Mouse (Mus musculus) right cerebral cortex, postnatal 25 days (tissue): Measurements from ENCODE around the gene Arhgap23.

Source experiments
- DNase-seq: peaks from one replicate; pipeline ENCODE4 v3.0.0; 2022

The Arhgap23 gene

DNA sequence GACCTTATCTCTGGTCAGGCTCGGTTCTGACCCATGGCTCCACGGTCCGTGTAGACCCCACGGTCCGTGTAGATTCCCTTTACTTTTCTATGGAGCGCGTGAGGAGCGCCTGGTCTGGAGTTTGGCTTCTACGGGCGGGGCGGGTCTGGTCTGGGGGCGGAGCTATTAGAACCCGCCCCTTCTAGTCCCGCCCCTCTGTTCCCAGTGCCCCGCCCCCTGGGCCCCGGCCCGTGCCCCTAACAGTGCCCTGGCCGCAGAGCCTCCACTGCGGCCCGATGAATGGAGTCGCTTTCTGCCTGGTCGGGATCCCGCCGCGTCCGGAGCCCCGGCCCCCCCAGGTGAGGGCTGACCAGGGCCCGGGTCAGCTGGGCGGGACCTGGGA is at the start of gene Arhgap23:
Arhgap23 (plus strand) TSS at position 204 of the 382 bp plus-strand sequence.
- no peak for DNase-seq

DNA sequence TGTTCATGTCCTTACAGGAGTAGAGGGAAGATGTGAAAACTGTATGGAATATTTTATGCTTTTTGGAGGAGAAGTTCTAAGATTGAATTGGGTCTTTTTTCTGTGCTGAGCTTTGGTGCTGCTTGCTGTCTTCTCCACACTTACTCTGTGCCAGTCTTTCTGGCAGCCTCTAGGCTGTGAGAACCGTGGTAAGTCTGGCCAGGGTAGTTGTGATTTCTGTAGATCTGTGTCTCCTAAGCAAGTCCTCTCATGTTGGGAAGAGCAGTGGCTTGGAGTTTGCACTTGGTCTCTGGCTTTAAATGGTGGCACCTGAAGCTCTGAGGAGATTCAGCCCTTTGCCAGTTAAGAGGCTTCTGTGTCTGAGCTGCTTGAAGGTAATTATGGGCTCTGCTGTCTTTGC is 49.8 kb upstream of the Arhgap23 start:
- no peak for DNase-seq

DNA sequence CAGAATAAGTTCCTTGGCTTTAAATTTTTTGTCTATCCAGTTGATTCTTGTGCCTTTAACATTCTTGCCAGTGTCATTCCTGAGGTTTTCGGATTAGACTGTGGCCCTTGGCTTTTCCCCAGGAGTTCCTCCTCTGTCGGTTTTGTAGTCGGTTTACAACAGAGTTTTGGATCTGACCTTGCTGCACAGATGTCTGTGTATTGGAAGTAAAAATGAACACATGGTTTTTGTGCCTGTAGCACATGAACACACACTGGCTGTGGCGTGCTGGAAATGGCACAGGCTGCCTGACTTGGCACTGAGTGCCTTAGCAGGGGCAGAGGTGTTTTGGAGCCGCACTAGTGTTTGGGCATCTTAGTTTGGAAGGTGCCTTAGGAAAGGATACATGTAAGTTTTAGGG is 46.8 kb upstream of the Arhgap23 start:
- no peak for DNase-seq

DNA sequence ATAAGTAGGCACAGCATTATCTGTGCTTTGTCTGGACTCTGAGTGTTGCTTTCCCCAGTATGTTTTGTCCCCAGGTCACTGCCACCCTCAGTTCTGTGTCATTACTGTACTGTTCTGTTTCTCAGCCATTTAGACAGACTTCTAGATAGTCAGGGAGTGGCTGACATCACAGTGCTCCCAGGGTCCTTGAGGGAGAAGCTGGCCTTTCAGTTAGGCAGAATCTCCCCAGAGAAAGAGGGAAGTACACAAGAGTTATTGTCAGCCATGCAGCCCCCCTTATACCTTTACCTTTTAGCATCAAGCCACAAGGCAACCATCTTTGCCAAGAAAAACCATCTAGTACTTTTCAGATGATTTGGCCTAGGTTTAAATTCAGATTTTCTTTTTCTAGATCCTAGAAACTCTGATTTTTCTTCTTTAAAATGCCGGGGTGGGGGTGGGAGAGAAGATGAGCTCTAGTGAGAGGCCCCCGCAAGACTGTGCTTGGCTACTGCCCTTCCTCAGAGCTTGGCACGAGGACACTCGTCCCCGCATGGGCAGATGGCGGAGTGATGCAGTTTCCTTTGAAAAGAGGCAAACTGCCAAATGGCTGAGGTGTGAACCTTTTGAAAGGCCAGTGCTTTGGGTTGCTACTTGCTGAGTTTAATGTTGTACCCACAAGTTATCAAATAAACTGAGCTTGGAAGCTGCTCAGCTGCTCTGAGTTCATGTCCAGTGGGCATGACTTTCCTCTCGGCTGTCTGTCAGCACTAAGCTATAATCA is 44.8 kb upstream of the Arhgap23 start:
- DNase-seq, result peak; percentile 64

DNA sequence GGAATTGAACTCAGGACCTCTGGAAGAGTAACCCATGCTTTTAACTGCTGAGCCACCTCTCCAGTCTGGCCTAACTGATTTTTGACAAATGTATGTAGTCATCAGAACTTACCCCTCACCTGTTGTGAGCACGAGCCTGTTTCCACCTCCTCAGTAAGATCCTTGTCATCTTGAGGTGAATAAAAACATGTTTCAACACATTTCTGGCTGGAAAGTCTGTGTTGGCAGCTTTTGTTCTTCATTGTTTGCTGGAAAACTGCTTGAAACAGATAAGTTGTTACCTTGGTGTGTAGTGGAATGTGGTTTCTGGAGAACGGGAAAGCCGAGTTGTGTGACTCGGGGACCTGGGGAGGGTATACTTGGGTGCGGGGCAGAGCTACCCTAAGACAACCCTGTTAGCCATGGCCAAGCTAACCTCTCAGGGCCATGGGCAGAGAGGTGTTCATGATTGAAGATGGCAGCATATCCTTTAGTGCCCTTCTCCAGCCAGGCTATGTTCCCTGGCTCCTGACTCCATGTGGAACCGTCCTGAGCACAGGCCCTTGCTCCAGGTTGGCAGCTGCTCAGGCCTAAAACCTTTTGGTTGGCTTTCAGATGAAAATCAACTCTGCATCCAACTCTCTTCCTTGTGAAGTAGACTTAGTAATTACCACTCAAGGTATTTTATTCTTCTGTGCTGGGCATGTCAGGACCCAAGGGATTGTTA is 43.0 kb upstream of the Arhgap23 start:
- no peak for DNase-seq

DNA sequence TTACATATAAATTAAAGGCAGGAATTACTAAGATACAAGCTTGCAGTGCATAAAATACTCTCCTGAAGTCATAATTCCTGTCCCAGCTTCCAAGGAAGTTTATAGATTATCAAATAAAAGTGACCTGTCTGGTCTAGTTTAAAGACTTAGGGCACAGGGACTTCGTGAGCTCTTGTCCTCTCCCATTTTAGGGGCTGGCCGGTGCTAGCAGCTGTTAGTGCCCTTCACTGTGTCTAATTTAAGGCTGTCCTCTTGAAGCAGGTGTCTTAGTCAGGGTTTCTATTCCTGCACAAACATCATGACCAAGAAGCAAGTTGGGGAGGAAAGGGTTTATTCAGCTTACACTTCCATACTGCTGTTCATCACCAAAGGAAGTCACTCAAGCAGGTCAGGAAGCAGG is 41.9 kb upstream of the Arhgap23 start:
- DNase-seq, result no peak

DNA sequence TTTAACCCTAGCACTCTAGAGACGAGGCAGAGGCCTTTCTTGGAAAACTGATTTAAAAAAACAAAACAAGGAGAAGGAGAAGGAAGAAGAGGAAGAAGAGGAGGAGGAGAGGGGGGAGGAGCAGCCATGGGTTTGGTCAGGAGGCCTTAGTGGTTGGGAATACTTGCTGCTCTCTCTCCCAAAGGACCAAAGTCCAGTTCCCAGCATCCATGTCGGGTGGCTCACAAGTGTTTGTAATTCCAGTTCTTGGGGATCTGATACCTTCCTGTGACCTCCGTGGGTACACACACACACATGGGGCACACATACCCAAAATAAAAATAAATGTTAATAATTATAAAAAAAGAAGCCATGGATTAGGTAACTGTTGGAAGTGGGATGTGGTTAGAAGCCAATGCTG is 35.3 kb upstream of the Arhgap23 start:
- no peak for DNase-seq

DNA sequence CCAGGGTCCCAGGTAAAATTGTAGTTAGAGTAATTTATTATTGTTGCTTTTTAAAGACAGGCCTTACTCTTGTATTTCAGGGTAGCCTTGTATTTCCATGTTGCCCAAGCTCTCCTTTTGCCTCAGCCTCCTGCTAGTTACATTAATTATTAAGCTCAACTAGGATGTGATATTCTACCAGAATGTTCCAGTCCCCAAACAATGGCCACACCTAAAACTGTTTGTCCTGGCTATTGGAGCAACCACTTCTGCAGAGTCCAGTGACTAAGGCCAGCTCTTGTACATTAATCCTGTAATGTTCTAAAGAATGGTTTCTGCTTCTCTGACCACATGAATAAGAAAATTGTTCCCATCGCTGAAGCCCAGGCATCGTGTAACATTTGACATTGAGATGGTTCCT is 32.3 kb upstream of the Arhgap23 start:
- DNase-seq, result no peak

DNA sequence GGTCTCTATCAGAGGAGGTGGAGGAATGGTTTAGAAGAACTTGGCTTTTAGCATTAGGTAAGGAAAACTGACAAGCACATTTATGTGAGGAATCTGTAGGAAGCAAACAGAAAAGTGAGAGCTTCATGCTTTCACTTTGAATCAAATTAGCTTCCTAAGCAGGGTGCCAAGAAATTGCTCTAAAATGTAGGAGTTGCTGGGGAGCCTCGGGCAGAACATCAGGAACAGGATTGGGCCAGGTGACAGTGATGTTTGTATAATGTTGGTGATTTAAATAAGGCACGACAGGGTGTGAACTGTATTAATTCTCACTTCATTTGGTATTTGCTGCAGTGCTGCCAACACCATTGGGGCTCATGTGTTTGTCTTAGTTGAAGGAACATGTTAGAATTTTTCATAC is 31.6 kb upstream of the Arhgap23 start:
- DNase-seq, result no peak

DNA sequence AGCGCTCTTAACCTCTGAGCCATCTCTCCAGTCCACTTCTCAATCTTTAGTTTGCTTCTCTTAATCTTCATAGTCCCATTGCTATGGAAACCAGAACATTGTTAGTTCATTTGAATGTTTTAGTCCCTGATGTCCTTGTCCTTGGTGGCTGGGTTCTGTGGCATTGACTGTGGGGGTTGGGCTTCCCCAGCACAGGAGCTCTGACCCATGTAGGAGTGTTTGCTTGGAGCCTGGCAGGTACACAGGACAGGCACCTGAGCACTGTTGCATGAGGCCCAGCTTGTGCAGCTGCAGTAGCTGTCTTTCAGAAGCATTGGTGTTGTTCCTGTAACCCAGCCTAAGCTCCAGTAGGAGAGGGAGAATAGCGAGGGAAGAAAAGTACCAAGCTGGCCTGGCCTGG is 27.5 kb upstream of the Arhgap23 start:
- no peak for DNase-seq

DNA sequence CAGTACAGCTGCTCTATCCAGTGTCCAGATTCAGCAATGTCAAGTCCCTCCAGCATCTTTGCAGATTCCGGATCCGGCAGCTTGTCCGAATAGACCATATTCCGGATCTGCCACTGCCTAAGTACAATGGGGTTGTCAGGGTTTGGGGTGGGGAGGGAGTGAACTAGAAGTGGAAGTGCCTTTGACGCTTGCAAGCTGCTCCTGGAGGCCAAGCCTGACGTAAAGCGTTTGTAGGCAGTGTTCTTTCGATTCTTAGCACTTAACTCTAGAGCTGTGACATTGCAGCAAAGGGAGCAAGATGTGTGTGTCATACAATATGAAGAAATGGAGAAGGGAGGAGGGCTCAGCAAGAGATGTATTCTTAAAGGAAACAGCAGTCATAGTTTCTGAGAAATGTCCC is 26.2 kb upstream of the Arhgap23 start:
- no peak for DNase-seq

DNA sequence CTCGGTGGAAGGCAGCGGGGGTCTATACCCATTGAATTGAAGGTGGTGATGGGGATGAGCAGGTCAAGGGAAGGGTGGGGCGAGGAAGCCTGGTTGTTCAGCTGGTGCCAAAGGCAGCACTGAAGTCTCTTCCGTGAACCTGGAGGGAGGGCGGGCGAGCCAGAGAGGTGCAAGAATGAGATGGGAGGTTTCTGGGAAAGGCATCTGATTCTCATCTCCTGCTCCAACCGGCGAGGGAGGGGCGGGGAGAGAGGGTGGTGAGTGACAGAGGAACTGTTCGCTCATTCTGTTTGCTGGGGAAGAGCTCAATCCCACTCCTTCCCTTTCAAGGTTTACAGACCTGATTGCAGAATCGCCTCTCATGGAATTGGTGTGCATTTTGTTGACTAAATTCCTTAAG is 21.7 kb upstream of the Arhgap23 start:
- no peak for DNase-seq

DNA sequence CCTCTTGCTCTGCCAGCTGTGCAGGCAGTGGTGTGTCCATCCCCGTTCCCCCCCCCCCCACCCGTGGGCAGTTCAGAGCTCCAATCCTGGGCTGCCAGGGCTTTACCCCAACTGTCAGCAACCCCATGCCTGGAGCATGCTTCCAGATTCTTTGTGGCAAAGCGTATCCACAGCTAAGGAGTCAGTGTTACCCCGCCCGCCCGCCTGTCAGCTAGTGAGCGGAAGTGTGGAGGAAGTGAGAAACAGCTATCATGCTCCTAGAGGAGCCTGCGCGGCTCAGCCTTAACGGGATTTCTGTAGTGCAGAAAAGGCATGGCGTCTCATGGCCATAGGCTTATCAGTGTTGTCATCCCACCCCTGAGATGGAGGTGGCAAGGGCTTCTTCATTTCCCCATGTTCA is 21.2 kb upstream of the Arhgap23 start:
- peak; percentile 73 for DNase-seq

DNA sequence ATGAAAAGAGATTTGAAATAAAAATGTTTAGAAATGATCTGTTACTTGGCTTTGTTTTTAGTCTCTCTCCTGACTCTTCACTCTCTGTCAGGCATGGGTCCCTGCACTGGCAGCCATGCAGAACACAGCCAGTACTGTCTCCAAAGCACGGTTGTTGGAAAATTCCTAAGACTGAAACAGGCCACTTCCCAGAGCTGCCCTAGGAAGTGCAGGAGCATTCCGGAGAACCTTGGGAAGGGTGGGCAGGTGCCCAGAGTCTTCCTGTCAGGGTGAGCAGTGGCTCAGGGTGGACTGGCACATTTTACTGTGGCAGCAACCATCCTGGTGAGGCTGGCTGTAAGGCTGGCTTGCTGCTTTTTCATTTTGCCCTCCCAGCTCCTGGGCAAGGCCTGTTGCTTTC is 16.8 kb upstream of the Arhgap23 start:
- DNase-seq, result no peak

DNA sequence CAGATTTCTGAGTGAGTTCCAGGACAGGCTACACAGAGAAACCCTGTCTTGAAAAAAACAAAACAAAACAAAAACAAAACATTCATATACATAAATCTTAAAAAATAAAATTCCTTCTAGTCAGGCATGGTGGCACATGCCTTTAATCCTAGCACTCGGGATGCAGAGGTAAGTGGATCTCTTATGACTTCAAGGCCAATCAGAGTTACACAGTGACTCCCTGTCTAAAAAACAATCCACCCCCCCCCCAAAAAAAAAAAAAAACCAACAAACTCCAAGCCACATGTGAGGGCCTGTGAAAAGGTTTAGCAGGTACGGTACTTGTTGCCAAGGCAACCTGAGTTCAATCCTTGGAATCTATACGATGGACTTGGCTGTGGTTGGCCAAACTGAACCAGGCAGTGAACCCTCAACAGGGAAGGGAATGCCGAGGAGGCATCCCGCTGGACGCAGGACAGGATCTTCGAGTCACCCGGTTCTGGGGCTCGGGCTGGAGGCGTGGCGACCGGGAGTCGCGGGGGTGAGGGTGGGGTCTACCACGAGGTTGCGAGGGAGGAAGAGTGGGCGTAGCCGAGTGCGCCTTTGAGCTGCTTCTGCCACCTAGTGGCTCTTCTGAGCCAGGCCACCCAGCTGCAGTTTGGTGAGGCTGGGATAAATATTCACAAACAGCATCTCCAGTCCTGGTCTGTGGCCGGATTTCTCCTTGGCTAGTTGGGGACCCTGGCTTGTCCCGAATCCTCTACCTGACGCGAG is 15.2 kb upstream of the Arhgap23 start:
- DNase-seq, result peak; percentile 77

DNA sequence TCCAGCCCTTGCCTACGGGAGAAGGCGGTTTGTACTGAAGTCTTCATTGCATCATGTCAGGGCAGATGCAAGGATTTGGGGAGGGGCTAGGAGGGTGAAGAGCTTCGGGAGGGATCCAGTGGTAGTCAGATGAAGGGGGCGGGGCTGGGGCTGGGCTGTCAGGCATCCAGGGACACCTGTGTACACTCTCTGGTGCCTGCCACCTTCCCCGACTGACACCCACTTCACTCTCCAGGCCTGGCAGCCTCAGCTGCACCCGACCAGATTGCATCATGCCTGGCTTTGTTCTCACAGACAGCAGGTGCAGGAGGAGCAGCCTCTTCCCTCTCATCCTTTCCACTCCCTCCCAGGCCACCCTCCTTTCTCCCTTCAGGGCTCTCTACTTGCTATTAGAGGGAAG is 14.3 kb upstream of the Arhgap23 start:
- DNase-seq, result peak; percentile 79

DNA sequence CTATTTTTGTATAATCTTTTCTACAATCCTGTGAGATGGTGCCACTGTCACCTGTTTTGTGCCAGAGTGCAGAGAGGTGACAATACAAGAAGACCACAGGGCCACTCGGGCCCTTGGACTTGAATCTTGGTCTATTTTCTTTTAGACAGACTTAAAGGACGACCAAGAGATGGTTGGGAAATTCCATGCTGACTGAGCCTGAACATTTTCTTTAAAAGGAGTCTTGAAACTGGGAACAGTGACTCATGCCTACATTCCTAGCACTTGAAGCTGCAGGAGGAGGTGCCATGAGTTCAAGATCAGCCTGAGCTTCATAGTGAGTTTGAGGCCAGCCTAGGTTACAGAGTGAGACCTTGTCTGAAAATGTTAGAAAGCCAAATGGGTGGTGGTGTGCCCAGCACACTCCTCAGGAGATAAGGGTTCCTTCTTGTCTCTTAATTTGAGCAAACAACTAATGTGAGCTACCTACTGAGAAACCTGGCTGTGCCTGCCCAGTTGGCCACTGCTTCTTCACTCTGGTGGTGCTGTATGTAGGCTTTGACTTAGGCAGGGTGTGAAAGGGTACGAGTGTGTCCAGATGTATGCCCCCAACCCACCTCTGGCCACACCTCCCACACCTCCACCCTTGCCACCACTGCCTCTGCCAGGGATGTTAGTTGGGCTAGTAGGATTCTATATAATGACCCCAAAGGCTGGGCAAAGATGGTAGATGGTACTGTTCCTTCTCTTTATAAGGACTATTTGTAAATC is 13.5 kb upstream of the Arhgap23 start:
- no peak for DNase-seq

DNA sequence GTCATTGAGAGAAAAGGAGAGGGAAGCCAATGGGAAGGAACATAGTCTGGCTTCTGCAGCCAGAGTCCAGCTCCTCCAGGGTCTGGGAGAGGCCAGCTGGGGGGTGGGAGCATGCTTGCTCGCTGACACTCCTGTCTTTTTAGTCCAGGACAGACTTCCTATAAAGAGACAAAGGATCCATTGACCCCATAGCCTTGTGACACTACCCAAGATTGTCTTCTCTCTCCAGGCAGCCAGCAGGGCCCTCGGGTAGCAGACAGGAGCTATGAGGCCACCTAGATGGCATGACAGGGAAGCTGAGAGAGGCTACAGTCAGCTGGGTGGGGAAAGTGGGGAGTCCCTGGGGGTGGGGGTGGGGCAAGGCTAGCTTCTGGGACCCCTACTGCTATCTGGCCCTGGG is 12.6 kb upstream of the Arhgap23 start:
- DNase-seq, result no peak

DNA sequence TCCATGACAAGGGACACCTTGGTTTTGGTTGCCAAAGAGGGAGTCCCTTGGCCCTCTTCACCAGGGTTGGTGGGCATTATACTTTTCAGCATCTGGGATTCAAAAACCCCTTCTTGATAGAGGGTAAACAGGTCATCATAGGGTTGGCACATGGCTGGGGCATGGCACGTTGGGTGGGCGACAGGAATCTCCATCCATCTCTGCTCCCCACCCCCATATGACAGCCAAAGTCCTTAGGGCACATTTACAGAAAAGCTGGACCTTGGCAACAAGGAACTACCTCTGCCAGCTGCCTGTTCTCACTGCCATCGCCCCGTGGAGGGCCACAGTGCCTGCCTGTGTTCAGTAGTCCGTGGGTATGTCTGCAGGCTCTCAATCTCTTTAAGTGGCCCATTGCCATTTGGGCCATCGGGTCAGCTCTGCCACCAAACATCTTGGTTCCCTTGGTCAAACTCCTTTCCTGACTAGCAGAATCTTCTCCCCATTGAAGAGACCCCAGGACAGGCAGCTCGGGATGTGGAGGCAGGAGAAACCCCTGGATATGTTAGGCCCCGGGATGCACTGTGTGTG is 11.6 kb upstream of the Arhgap23 start:
- no peak for DNase-seq

DNA sequence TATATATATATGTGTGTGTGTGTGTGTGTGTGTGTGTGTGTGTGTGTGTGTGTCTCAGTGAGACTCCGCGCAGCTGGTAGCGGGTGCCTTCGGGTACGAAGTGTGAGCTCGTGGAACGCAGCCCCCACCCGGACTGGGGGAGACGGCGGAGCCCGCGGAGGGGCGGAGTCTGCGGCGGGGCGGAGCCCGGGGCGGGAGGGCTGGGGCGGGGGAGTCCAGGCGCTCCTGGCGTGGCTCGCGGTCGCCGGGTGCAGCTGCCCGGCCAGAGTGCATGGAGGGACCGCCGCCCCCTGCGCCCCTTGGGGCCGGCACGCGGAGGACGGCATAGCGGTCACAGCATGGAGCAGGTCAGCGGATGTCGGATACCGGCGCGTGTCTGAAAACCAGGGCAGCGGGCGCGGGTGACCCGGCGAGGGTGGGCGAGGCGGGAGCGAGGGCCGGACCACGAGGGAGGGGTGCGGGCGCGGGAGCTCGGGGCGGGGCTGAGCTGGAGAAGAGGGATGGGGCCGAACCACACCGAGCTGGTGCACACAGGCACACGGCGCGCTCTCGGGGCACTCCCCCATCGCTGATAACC is 11.1 kb upstream of the Arhgap23 start:
- no peak for DNase-seq

DNA sequence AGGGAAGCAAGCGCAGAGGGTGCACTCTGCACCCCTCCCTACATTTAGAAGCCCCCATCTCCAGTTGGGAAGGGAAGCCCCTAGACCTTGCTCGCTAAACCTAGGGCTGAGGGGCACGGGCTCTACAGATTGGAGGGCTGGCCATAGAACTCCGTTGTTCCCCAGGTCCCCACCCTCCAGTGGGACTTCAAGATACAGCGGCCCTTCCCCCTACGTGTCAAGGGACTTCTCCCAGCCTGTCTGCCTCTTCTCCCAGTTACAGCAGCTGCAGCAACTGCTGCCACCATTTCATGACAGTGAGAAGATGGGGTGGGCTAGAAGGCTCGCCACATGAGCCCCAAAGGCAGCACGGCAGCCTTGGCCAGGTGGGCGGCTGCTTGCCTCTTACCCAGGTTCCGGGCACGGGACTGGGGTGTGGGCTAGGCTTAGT is 10.6 kb upstream of the Arhgap23 start:
- no peak for DNase-seq
